Mouse (Mus musculus): ENCODE data around the gene Slc23a4. TPM values are rescaled to one million over a fixed set of nuclear protein-coding genes. Genes with fewer than 3 reads are reported as not detected.

Slc23a4 gene
- total RNA-seq (2021), result under 1 TPM; 0.17 to 0.51 TPM
- long read RNA-seq, experiment 1, result 0 reads
- long read RNA-seq, experiment 2, result 0 reads

DNA sequence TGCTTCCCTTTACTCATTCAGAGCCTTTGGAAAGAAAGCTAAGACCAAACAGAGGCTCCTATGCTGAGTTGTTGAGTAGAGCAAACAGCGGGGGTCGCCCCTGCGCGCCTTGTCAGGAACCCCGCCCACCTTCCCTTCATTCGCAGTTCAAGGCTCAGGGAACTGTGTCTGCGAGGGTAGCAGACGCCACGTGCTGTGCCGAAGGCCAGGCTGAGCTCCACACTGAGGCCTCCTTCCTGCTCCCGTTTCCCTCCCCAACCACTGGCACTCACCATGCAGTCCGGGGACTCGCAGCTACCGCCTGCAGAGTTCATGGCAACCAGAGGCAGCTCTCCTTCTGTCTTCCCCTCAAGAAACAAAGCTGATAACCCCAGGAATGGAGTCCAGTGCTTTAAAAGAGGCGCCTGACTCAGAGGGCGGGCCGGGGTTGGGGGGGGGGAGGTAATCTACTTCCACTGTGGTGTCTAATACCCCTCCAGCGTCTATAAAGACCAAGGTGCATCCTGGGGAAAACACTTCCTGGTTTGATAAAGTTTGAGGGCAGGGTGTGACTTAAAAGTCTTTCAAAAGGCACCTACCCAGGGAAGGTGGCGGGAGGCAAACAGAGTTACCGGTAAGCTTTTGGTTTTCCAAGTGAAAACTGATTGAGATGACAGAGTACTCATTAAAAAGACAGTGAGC, at the start of gene Slc23a4:
TSS of gene Slc23a4 (minus strand) at position 324 of the 681 bp plus-strand sequence.
- DNase-seq, result no peak

DNA sequence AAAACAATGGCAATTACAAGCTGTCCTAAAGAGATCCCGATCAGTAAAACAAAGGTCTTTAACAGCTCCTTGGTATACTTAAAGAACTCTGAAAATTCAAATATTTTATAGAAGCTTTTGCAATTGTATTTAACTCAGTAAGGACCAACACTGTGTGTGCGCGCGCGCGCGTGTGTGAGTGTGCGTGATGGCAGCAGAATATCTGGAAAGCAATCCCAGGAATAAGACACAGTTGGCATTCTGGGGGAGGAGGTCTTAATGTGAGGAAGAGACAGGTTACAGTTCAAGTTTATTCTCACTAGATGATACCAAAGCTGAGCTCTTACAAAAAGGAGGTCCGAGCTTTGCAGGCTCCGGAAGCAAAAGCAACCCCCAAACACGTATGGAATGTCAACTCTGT, 45.1 kb upstream of the Slc23a4 start:
- DNase-seq, result no peak

DNA sequence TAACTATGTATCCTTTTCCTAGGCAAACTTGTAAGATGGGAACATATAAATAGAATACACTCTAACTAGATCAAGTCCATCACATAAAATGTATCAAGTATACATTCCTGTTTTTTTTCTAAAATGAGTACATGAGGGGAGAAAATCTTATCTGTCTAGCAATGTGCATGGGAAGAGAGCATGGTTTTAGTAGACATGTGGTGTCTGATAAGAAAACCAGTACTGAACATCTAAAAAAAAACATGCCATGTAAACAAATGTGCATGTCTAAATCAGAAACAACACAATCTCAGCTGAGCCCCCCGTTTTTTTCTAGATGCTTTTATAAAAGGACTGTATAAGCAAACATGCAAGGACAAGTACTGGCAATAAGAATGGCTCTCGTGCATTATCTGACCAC, 44.5 kb upstream of the Slc23a4 start:
- no peak for DNase-seq

DNA sequence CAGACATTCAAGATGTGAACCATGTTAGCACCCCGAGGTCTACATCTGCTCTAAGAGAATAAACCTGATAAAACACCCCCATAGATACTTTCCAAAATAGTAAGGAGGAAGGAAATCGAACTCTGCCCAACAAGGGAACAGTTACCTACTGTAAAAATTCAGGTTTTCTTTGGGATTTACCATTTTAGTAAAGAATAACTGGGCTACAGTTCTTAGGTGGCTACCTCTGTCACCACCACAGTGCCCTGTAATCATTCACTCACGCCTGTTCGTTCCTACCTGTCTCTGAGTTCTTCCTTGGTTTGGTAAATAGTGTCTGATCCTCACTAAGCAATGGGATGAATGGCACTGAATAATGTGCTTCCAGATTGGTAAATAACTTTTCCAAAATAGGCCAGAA, 42.6 kb upstream of the Slc23a4 start:
- DNase-seq, result no peak

DNA sequence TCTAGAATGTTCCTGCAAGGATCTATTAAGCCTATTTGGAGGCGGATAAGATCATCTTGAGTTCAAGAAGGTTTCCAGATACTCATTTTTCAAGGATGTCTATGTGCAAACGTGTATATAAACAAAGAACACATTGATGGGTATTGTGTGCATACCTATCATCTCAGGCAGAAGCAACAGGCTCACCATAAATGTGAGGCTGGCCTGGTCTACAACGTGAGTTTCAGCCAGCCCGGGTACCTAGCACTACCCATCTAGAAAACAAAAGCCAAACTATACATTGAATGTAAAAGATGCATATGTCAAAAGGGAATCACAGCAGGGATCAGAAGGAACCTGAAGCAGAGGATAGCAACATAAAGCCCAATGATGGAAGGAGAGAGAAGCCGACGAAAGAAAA, 42.0 kb upstream of the Slc23a4 start:
- DNase-seq, result no peak

DNA sequence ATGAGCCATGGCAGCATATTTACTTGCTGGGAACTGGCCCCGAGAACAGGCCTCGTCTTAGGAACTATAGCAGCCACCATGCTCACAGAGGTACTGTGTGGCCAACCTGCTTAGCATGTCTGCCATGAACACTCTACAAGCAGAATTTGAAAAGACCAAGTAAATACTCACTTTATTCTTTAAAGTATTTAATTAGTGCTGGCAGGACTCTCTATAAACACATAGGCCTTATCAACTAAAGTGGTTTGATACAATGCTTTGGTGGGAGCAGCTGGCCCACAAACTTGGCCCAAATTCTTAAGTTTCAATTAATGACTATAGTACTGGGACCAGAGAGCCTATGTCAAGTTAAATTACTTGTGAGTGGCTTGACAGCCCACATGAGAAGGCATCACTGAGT, 39.8 kb upstream of the Slc23a4 start:
- no peak for DNase-seq

DNA sequence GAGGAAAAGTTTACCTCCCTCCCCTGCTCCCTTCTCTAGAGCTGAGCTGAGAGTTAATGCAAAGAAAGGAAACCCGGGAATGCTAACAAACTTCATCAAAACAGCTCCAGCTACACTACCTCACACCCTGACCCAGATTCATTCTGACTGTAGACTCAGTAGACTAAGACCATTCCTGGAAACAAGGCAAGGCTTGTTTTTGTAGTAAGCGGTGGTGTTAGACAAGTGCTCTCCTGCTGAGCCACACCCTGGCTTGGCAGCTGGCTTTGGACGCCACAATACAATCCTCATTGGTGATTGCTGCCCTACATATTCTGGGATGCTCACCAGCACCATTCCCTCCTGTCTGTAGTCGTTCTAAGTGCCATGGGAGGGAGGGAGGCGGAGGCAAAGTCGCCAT, 39.1 kb upstream of the Slc23a4 start:
- DNase-seq, result peak in 1 of 2 experiments; percentile 27

DNA sequence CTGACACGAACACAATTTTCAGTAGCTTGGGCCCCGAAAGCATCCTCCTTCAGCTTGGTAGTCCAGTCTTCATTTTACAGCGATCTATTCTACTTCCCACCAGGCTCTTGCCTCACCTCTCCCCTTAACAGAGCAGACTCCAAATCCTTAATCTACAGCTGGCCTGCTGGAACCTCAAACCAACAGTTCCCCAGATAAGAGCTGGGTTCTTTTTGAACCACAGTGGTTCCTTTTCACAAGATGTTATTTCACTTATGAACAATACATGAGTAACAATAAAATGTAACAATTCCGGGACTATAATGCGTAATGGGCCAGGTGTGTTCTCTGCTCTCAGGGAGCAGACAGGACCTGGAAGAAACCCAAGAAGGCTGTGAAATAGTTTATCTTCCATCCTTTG, 28.4 kb upstream of the Slc23a4 start:
- no peak for DNase-seq

DNA sequence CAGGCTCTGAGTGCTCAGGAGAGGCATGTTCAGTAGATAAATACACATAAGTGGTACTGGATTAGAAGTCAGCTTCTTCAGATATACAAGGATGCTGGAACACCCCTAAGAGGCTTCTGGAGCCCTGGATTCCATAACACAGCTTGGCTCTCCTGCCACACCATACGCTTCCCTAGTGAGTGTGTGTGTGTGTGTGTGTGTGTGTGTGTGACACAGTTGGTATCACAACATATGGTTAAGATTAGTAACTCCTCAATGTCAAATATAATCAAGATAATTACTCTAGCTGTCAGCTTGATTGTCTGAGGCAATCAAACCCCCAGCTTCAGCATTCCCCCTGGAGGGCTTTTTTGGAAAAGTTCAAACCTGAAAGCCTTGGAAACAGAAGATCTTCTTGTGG, 23.7 kb upstream of the Slc23a4 start:
- no peak for DNase-seq

DNA sequence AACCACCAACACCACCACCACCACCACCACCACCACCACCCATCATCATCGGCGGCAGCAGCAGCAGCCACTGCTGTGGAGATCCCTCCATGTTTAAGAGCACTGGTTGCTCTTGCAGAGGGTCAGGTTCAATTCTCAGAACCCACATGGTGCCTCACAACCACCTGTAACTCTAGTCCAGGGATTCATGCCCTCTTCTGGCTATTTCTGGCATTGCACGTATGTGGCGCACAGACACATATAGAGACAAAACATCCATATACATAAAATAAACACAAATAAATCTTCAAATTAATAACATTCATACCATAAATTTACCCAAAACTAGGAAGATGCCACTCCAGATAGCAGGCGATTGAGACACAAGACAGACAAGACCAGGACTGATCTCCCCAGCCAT, 22.5 kb upstream of the Slc23a4 start:
- no peak for DNase-seq

DNA sequence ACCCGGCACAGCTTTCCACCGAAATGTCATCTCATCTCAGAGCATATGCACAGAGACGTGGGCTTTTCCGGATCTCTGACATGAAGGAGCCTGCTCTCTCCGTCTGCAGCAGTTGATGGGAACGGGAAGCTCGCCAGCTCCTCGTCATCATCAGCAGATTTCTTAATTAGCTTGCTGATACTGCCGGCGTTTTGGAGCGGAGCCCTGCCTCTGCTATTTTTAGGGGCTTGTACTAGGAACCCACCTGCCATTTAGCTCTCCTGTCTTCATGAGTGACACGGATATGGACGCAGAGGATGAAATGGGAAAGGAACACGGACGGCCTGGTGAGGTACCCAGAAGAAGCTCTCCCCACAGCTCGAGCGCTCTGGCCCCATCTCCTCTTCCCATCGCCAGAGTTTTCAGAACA, 14.1 kb upstream of the Slc23a4 start:
- DNase-seq, result peak; percentile 48 to 54

DNA sequence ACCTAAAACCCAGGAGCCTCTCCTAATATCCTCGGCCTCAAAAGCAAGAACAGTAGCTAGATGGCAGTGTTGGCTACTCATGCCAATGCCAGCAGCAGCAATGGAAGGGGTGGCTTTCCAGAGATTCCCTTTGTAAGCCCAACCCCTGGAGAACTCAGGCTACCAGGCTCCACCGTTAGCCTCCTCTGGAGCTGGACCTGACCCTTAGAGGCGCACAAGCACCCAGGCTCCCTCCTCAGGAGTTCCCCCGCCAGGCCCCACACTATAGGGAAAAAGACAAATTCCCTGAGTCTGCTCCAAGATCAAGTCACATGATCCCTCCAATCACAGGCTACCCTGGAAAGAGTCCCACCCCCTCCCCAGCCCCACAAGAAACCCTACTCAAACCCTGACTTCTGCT, 10.9 kb upstream of the Slc23a4 start:
- peak in 1 of 2 experiments; percentile 29 for DNase-seq

DNA sequence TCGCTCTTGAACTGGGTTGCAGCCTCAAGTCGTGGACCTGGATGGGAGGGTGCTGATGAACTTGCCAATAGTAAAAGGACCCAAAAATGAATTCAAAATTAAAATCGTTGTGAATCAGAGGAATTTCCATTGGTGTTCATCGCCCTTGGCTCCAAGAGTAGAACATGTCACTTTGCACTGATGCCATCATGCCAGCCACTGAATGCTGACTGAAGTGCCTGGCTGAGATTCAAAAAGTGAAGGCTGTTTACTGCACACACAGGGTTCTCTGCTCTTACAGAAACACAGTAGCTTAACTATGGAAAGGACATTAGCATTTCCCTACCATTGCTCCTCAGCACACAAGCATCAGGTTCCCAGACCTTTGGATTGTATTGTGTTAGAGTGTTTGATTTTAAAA, 8.3 kb upstream of the Slc23a4 start:
- DNase-seq, result no peak

DNA sequence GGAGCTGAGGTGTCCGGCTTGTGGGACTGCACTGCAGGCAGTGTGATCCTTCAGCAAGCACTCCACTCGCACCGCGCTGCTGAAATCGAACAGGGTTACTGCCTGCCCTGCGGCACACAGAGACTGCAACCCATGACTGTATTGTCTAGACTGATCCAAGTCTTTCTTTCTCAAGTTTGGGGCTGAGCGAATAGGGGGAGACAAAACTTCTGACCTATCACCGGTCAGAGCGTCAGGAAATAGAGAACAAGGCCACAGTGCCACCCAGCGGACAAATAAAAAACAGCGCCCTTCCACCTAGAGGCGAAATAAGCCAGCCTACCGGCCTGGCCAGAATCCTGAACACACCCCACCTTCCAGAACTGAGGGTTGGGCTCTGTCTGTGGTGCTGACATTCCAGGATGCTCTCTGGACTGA, 7.1 kb upstream of the Slc23a4 start:
- DNase-seq, result peak; percentile 83 to 89

DNA sequence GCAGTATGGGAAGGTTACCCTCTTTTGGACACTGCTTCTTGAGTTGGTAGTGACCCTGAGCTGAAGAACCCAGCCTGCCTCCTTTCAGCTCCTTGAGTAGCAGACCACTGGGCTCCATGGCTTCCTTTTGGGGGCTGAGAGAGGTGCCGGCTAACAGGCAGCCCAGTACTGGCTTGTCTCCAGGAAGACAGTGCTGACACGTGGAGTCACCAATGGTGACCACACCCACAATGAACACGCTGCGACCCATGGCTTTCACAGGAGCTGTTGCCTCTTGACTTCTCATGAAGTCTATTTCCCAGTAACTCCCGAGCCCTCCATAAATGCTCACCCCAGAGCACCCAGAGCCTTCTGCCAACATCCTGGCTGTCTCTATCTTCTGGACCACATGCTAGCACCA, 6.5 kb upstream of the Slc23a4 start:
- DNase-seq, result peak; percentile 7 to 11

DNA sequence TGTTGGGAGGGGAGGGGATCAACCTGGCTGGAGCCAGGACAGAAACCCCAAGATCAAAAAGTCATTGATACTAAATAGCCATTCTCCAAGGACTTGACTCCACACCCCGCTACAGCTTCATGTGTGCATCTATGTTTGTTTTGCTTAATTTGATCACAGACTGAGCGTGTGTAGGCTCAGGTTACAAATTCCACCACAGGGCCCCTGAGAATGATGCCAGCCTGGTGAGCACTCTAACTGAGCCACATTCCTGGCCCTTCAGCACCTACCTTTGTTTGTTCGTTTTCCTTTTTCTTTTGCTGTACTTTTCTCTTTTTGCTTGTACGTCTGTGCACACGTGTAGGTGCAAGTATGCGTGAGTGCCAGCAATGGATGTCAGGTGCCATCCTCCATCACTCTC, 1.1 kb upstream of the Slc23a4 start:
- no peak for DNase-seq

DNA sequence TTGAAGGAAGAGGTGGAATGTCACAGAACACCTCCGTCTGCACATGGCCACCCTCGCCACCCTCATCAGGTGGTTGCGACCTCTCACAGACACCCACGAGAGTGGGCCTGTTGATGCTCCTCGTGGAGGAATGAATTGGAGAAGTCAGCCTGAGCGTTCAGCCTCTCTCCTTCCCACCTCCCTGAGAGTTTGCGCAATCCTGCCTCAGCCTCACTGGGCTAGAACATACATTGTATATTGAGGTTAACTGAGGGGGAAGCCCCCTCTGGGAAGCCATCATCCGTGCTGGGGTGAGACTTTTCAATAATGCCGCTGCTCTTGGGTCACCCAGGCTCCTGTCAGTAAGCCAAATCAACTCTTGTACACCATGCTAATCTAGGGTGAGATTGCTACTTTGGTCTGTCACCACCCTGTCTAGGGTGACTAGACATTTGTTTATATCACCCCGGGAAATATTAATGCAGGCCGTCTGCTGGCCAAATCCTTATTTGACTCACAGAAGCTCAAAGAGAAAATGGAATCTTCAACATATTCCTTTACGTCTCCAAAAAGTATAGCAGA, 1.0 kb downstream of the Slc23a4 start:
- no peak for DNase-seq

DNA sequence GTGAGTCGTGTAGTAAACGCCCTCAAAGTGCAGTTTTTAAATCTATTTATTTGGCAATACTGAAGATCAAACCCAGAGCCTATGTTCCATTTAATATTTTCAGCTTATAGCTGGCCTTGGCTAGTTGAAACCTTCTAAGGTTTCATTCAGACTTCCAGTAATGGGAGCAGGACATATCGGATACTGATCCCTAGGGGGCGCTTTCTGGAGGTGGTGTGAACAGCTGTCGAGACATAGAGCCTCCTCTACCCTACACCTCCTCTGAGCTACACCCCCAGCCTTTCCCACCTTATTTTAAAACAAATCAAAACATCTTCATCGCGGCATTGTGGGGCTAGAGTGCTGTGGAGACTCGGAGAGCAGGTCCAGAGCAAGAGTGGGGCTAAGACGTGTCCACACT, 7.5 kb downstream of the Slc23a4 start:
- DNase-seq, result no peak

DNA sequence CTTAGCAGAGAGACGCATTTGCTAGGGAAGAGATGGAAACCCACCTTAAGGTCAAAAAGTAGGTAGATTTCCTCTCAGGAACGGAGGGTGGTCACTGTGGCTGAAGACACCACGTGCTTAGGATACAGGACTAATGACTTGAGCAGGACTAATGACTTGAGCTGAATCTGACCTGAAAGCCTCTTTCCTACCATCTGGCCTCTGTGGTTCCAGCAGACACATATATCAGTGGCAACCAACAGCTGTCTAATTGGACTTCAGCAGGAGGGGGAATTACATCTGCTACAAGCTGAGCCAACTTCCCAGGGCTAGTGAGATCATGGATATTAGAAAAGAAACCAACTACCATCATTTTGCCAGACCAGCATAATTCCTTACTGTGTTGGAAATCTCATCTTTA, 8.9 kb downstream of the Slc23a4 start:
- DNase-seq, result no peak

DNA sequence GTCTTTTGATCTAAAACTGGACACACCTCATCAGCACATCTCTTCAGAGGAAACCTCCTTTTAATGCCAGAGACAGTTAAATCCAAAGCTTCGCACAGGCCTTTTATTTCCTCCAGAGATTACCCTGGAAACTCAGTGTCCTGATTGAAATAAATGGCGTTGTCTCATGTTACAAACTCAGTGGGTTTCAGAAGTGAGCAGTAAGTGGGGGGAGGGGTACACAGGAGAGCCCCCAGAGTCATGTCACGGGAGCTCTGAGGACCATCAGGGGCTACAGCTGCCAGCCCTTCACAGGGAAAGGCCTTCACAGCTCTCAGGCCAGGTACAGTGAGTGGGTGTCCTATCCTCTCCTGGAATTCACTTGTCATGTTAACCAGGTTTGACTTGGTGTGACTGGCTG, 17.0 kb downstream of the Slc23a4 start:
- DNase-seq, result no peak

DNA sequence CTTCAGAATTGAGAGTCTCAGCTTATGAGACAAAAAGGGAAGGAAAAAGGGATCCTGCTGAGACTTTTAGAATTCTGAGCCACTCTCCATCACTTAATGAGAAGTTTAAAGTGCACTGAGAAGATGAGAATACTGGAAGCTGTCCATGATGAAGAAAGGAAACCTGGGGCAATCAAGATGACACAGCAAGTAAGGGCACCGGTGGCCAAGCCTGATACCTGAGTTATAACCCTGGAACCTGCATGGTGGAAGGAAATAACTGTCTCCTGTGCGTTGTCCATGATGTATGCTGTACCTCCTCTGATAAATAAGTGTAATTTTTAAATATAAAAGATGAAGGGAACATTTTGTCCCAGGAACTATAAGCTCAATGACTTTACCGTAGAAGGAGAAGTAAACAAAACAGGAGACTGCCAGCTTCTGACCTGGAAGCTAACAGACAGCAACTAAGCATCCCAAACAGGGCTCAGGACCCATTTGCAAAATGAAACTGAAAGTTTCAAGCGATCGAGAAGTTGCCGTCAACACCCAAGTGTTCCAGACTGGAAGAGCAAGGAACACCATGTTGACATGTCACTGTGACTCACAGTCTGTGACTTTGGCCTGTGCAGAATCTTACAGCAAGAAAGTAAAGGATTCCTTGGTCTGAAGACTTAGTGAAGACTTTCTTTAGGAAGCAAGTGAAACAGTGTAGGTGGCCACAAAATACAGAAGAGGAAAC, 22.2 kb downstream of the Slc23a4 start:
- DNase-seq, result peak; percentile 8 to 17

DNA sequence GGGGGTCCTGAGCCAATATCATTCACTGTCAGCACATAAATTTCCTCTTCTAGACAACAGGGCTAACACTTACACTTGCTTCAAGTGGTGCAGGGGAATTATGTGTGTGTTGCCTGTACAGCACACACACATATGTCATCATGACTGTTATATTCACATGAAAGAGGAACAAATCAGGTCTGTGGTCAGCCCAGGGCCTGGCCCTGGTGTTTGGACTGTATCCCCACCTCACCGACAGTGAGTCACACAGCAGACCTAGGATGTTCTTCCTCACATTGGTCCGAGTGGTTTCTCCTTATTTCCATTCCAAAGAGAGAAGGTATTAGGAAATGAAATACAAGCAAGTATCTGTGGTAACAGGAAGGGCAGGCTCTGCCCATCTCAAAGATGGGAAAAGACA, 23.7 kb downstream of the Slc23a4 start:
- DNase-seq, result no peak

DNA sequence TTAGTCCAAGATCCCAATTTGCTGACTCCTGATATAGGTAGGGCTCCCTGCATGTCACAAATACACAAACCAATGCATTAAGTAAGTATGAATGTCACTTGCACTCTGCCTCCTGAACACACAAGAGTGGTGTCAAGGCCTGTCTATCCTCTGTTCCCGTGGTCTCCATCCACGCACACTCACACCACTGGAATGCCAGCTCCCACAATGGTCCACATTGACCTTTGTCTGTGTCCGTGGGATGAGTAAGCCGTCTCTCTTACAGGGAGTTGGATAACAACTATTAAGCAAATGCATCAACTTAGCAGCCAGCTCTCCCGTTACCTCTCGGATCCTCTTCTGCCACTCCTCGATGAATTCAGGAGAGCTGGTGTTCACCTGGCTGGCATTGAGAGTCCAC, 29.1 kb downstream of the Slc23a4 start:
- DNase-seq, result no peak

DNA sequence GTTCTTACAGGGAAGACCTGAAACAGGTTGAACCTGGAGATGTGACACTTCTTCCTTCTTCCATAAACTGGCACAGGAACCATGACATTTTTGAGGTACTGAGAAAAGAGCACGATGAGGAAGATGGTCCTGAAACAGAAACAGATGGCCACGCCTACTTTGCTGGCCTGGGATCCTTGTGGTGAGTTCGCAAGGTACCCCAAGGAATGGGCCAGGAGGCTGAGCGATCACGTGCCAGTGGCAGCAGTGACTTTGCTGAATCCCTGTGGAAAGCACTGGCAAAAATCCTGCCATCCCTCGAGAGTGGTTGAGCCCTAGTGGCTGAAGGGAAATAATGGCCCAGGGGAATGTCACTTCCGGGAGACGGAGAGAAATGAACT, 32.4 kb downstream of the Slc23a4 start:
- DNase-seq, result no peak

Data from heart, adult 18-20 months (tissue).